Comparison of ENCODE assay signal across 29 mouse cellular contexts in genomic region chr9:103301086-103301485, GRCm38 (mm10). TPM values are rescaled to one million over a fixed set of nuclear protein-coding genes. Genes with fewer than 3 reads are reported as not detected.
DNase-seq lines count a peak whose midpoint lies in the region; ATAC-seq and TF ChIP-seq lines count a peak whose summit lies in the region.
"Had no signal": no experiment of that assay in that cellular context is flagged by ENCODE, and none has a peak within 500 bp of the region (broad histone marks: within the 10 kb centered on the region; RNA-seq: fewer than 3 reads in every experiment).

No protein-coding gene starts in this region.

- no peaks in the 10 kb centered on the region for H3K79me2 ChIP-seq in liver, adult 2 months (ENCODE audit: control insufficient read depth, insufficient read depth, low read length)
- no peaks in the 10 kb centered on the region for H3K79me2 ChIP-seq in heart, adult 2 months (replicated peaks; ENCODE audit: control insufficient read depth, insufficient read depth, low read length)

- no peak overlapping the region for H3K27ac ChIP-seq in liver, adult 2 months (replicated peaks; ENCODE audit: insufficient read depth, low read depth, low read length)
- no peak overlapping the region for H3K27ac ChIP-seq in liver, embryonic 11.5 days (ENCODE audit: low read depth, low read length)
- H3K27ac ChIP-seq in heart, adult 2 months: no peak overlapping the region
- H3K27ac ChIP-seq: embryonic facial prominence, embryonic 10.5 days; embryonic facial prominence, embryonic 13.5 days; gastrocnemius, adult 2 months; heart, embryonic 15.5 days; hindbrain, embryonic 10.5 days; hindbrain, embryonic 13.5 days had no signal

- TF ChIP-seq EP300 in heart, adult 2 months (IDR thresholded peaks at IDR 0.05; ENCODE audit: insufficient read depth, low read depth, low read length): no peak

- no peaks in the 10 kb centered on the region for H3K9me3 ChIP-seq in liver, embryonic 11.5 days (ENCODE audit: control insufficient read depth, low read length)
- H3K9me3 ChIP-seq: embryonic facial prominence, embryonic 10.5 days; embryonic facial prominence, embryonic 13.5 days; heart, embryonic 12.5 days; heart, embryonic 15.5 days; hindbrain, embryonic 10.5 days; hindbrain, embryonic 13.5 days had no signal

- H3K4me3 ChIP-seq in liver, adult 2 months (ENCODE audit: insufficient read depth, low read depth, low read length): no peak overlapping the region
- H3K4me3 ChIP-seq in liver, embryonic 11.5 days (ENCODE audit: low read depth, low read length): no peak overlapping the region
- no peak overlapping the region for H3K4me3 ChIP-seq in heart, adult 2 months
- H3K4me3 ChIP-seq: embryonic facial prominence, embryonic 10.5 days; embryonic facial prominence, embryonic 13.5 days; gastrocnemius, adult 2 months; heart, embryonic 12.5 days; heart, embryonic 15.5 days; hindbrain, embryonic 10.5 days; hindbrain, embryonic 13.5 days had no signal

- no peak for TF ChIP-seq POLR2A in liver, adult 2 months (IDR thresholded peaks at IDR 0.05; ENCODE audit: extremely low read depth, insufficient read depth, low read length)
- no peak for TF ChIP-seq POLR2A in heart, adult 2 months (IDR thresholded peaks at IDR 0.05; ENCODE audit: insufficient read depth, low read depth, low read length)

- no peak overlapping the region for H3K9ac ChIP-seq in liver, adult 2 months (ENCODE audit: low read depth, low read length)
- no peak overlapping the region for H3K9ac ChIP-seq in liver, embryonic 11.5 days (ENCODE audit: low read depth, low read length)
- no peak overlapping the region for H3K9ac ChIP-seq in heart, adult 2 months (ENCODE audit: low read depth, low read length)
- H3K9ac ChIP-seq: embryonic facial prominence, embryonic 13.5 days; forebrain, postnatal 0 days; heart, embryonic 12.5 days; heart, embryonic 15.5 days; hindbrain, embryonic 13.5 days had no signal

- H3K4me2 ChIP-seq in liver, embryonic 11.5 days: no peak overlapping the region
- H3K4me2 ChIP-seq: embryonic facial prominence, embryonic 13.5 days; heart, embryonic 12.5 days; heart, embryonic 15.5 days; hindbrain, embryonic 13.5 days had no signal

- no peaks in the 10 kb centered on the region for H3K27me3 ChIP-seq in liver, adult 2 months (ENCODE audit: control insufficient read depth, insufficient read depth, low read length)
- H3K27me3 ChIP-seq in liver, embryonic 11.5 days (replicated peaks; ENCODE audit: control insufficient read depth, insufficient read depth, low read length): no peaks in the 10 kb centered on the region
- no peaks in the 10 kb centered on the region for H3K27me3 ChIP-seq in heart, adult 2 months (ENCODE audit: control insufficient read depth, insufficient read depth, low read length)
- H3K27me3 ChIP-seq: embryonic facial prominence, embryonic 13.5 days; heart, embryonic 12.5 days; heart, embryonic 15.5 days; hindbrain, embryonic 13.5 days had no signal

- no peak for TF ChIP-seq CTCF in liver, adult 2 months (IDR thresholded peaks at IDR 0.05; ENCODE audit: low read depth, low read length)
- TF ChIP-seq CTCF in heart, adult 2 months (IDR thresholded peaks at IDR 0.05): no peak

- H3K36me3 ChIP-seq in liver, adult 2 months (ENCODE audit: control insufficient read depth, insufficient read depth, low read length): no peaks in the 10 kb centered on the region
- H3K36me3 ChIP-seq in liver, embryonic 11.5 days (ENCODE audit: control insufficient read depth, insufficient read depth, low read length): no peaks in the 10 kb centered on the region
- no peaks in the 10 kb centered on the region for H3K36me3 ChIP-seq in heart, adult 2 months (ENCODE audit: control insufficient read depth, insufficient read depth, low read length)
- H3K36me3 ChIP-seq: embryonic facial prominence, embryonic 13.5 days; heart, embryonic 12.5 days; heart, embryonic 15.5 days; hindbrain, embryonic 10.5 days; hindbrain, embryonic 13.5 days had no signal

- intact Hi-C loops in left cerebral cortex, postnatal 10 days (cut with DNase I): loop anchor here (5.0 kb wide), 3 partner anchors 74 to 189 kb away; partner anchors contain the start of gene Rab6b
- intact Hi-C loops in heart, adult 2 months (cut with DNase I): loop anchor here (5.0 to 10.0 kb wide), 4 partner anchors 74 to 666 kb away; no protein-coding TSS in a partner anchor

- WGBS in liver, adult 2 months: 43% methylated on average over 8 of the region's 8 CpGs
- WGBS in liver, embryonic 11.5 days: 80% methylated on average over 8 of the region's 8 CpGs
- WGBS in heart, adult 2 months: 76% methylated on average over 8 of the region's 8 CpGs

- peak; percentile 66 for DNase-seq in liver, adult 2 months (ENCODE audit: extremely low read depth, low read depth, low spot score)
- no peak for DNase-seq in liver, embryonic 11.5 days (ENCODE audit: low spot score)
- DNase-seq in testis, postnatal 10 days (ENCODE audit: low spot score): peak; percentile 56
- DNase-seq in lung, postnatal 10 days: no peak
- no peak for DNase-seq in left cerebral cortex, postnatal 10 days (ENCODE audit: extremely low spot score in 1 of 2, low spot score in 2 of 2)
- no peak for DNase-seq in heart, adult 2 months
- DNase-seq: adrenal gland, adult 2 months; adrenal gland, postnatal 14 days; cerebellum, adult 11 months; cerebellum, adult 2 months; cerebellum, postnatal 36 days; embryo, embryonic 11 days; forebrain, postnatal 0 days; gastrocnemius, adult 2 months; gastrocnemius, postnatal 14 days; heart, adult 11 months; heart, postnatal 10 days; heart, postnatal 36 days had no signal

- H3K4me1 ChIP-seq in liver, adult 2 months (ENCODE audit: control insufficient read depth, insufficient read depth, low read length): peaks cover 2% of the 10 kb centered on the region; the same call in 1 of the 2 replicates
- peaks cover 2% of the 10 kb centered on the region; the same call in 1 of the 2 replicates for H3K4me1 ChIP-seq in liver, embryonic 11.5 days (replicated peaks; ENCODE audit: control insufficient read depth, insufficient read depth, low read length)
- H3K4me1 ChIP-seq in heart, adult 2 months (ENCODE audit: control insufficient read depth, insufficient read depth, low read length): no peaks in the 10 kb centered on the region
- H3K4me1 ChIP-seq: embryonic facial prominence, embryonic 10.5 days had no signal

- ATAC-seq in liver, embryonic 11.5 days (replicated peaks; ENCODE audit: low FRiP score): no peak
- 0 out of 2 replicates have a peak, but pooled peaks have one; percentile 35 for ATAC-seq in erythroblast, adult 5-6 weeks (replicated peaks; ENCODE audit: low FRiP score, poor library complexity, severe bottlenecking)
- ATAC-seq in erythroid progenitor cell, adult 5-6 weeks (replicated peaks; ENCODE audit: low FRiP score, poor library complexity, severe bottlenecking): peak; percentile 43; the same call in 1 of the 2 replicates
- ATAC-seq: CD4-positive, CD25-positive, alpha-beta regulatory T cell, adult 4 months; forebrain, embryonic 14.5 days; forebrain, postnatal 0 days; hindbrain, embryonic 16.5 days had no signal

RNA-seq across cellular contexts. Expression of gene 1300017J02Rik, which starts 3.8 kb away (rescaled TPM):
- total RNA-seq in liver, adult 2 months (2014; rRNA removed): 600 and 608 TPM in 2 replicates
- 267 and 288 TPM in 2 replicates for polyA plus RNA-seq in liver, adult 2 months (2012; rRNA removed)
- 15.4 and 16.6 TPM in 2 replicates for polyA plus RNA-seq in liver, embryonic 11.5 days (2014; fragmentation: Nextera tagmentation; extraction: Ambion mirVana)
- total RNA-seq in erythroblast, adult 5-6 weeks (2015; ENCODE audit: low replicate concordance): 403 and 418 TPM in 2 replicates
- 508 and 583 TPM in 2 replicates for total RNA-seq in erythroblast, adult 5-6 weeks (2017; ENCODE audit: low replicate concordance)
- total RNA-seq in erythroid progenitor cell, adult 5-6 weeks (2015; ENCODE audit: low replicate concordance): 185 and 265 TPM in 2 replicates
- 172 and 265 TPM in 2 replicates for total RNA-seq in erythroid progenitor cell, adult 5-6 weeks (2017; ENCODE audit: low replicate concordance)
- under 1 TPM; 0.49 to 0.99 TPM for total RNA-seq in left cerebral cortex, postnatal 10 days (2021)
- under 1 TPM in 1 of 2 experiments, not detected in 1; 0.16 TPM for total RNA-seq in heart, adult 2 months (2021)
- 0.18 TPM in 1 of 2 replicates, not detected in the other for polyA plus RNA-seq in heart, adult 2 months (2012; rRNA removed)
- total RNA-seq: gastrocnemius, adult 2 months; heart, postnatal 36 days had no signal
- polyA plus RNA-seq: CD4-positive, CD25-positive, alpha-beta regulatory T cell, adult 4 months had no signal

RNA-seq across cellular contexts. Expression of gene Topbp1, which starts 3.9 kb away (rescaled TPM):
- 7.9 and 8.4 TPM in 2 replicates for total RNA-seq in liver, adult 2 months (2014; rRNA removed)
- polyA plus RNA-seq in liver, adult 2 months (2012; rRNA removed): 1.9 and 2.3 TPM in 2 replicates
- polyA plus RNA-seq in liver, embryonic 11.5 days (2014; fragmentation: Nextera tagmentation; extraction: Ambion mirVana): 99.4 and 101 TPM in 2 replicates
- total RNA-seq in erythroblast, adult 5-6 weeks (2015; ENCODE audit: low replicate concordance): 49.3 and 75.1 TPM in 2 replicates
- total RNA-seq in erythroblast, adult 5-6 weeks (2017; ENCODE audit: low replicate concordance): 82.1 and 86.1 TPM in 2 replicates
- 162 and 228 TPM in 2 replicates for total RNA-seq in erythroid progenitor cell, adult 5-6 weeks (2015; ENCODE audit: low replicate concordance)
- 128 and 142 TPM in 2 replicates for total RNA-seq in erythroid progenitor cell, adult 5-6 weeks (2017; ENCODE audit: low replicate concordance)
- total RNA-seq in left cerebral cortex, postnatal 10 days (2021): 10 to 100 TPM; 26.0 to 27.4 TPM
- 10 to 100 TPM in 1 of 2 experiments, 1 to 10 TPM in 1; 7.6 to 12.2 TPM for total RNA-seq in heart, adult 2 months (2021)
- 4.1 and 6.8 TPM in 2 replicates for polyA plus RNA-seq in heart, adult 2 months (2012; rRNA removed)

Comparison
In these comparisons a context has a peak if more than half of its experiments do, and no peak if none do; other contexts are left out.
1. DNase-seq: peak in liver, adult 2 months (single experiment) and testis, postnatal 10 days (single experiment); none in liver, embryonic 11.5 days (single experiment), lung, postnatal 10 days (single experiment), left cerebral cortex, postnatal 10 days (0 of 2) and heart, adult 2 months (0 of 2).
2. RNA of gene 1300017J02Rik, which starts 3.8 kb away (total RNA-seq): 600 to 608 TPM in liver, adult 2 months, 403 to 583 TPM in erythroblast, adult 5-6 weeks and 172 to 265 TPM in erythroid progenitor cell, adult 5-6 weeks; 0.49 to 0.99 TPM in left cerebral cortex, postnatal 10 days and 0.16 TPM in heart, adult 2 months; every median in the first group is over 10 times any median in the second.